Mouse (Mus musculus) liver, embryonic 16.5 days (tissue): ENCODE results near the gene Mex3a. TPM values are rescaled to one million over a fixed set of nuclear protein-coding genes. Genes with fewer than 3 reads are reported as not detected.
"Not testable (repeated sequence)": the region's sequence is repeated elsewhere in the genome, so short reads cannot be mapped to it uniquely, and the experiment has no call there.

Experiments used
- ATAC-seq: fragments of 200-750 bp; cut with Nextera tagmentation; 2 replicates; pipeline ENCODE4 v1.8.0; 2017; ENCODE audit warnings: low read depth, mild to moderate bottlenecking, moderate number of reproducible peaks, moderate library complexity
- H3K27ac ChIP-seq: fragments of 300-500 bp; sonication (generic); 2 replicates; pipeline ENCODE4 v1.5.1; 2014; ENCODE audit warnings: mild to moderate bottlenecking, low read length
- H3K27me3 ChIP-seq: fragments of 300-500 bp; sonication (generic); 2 replicates; pipeline ENCODE4 v1.6.1; 2014; ENCODE audit warnings: low read depth, low read length, mixed read lengths; ENCODE audit not compliant: control insufficient read depth, insufficient read depth
- H3K36me3 ChIP-seq: fragments of 300-500 bp; sonication (generic); 2 replicates; pipeline ENCODE4 v1.6.1; 2014; ENCODE audit warnings: mild to moderate bottlenecking; ENCODE audit not compliant: control insufficient read depth, insufficient read depth
- H3K4me1 ChIP-seq: fragments of 300-500 bp; sonication (generic); 2 replicates; pipeline ENCODE4 v1.6.1; 2014; ENCODE audit warnings: low read depth, low read length, mixed read lengths; ENCODE audit not compliant: control insufficient read depth
- H3K4me2 ChIP-seq: fragments of 300-500 bp; sonication (generic); 2 replicates; pipeline ENCODE4 v1.6.1; 2014; ENCODE audit warnings: low read depth, low read length, mixed read lengths
- H3K4me3 ChIP-seq: fragments of 300-500 bp; sonication (generic); 2 replicates; pipeline ENCODE4 v1.5.1; 2014; ENCODE audit warnings: low read depth, mild to moderate bottlenecking, low read length
- H3K9ac ChIP-seq: fragments of 300-500 bp; sonication (generic); 2 replicates; pipeline ENCODE4 v1.6.1; 2014; ENCODE audit warnings: low read depth, low read length
- H3K9me3 ChIP-seq: fragments of 300-500 bp; sonication (generic); replicated peaks from 2 replicates; pipeline ENCODE4 v1.6.1; 2016; ENCODE audit warnings: low read length; ENCODE audit not compliant: control insufficient read depth
- WGBS: fragments of 180-500 bp; shearing (Covaris S2); extraction: QIAGEN DNeasy Blood & Tissue Kit; methylation state at CpG from one replicate; pipeline ENCODE4 v1.1.7; 2014; ENCODE audit not compliant: insufficient replicate concordance; 5-methylcytosine and 5-hydroxymethylcytosine counted together
- polyA plus RNA-seq: library from polyadenylated mRNA; unstranded; fragments of >200 nt; fragmentation: Nextera tagmentation; extraction: Ambion mirVana; gene quantifications from 2 replicates; pipeline ENCODE4 v1.2.1, GENCODE M21; 2015

Gene Mex3a
- polyA plus RNA-seq, 1 experiment from 2014 or later: 0.44 TPM

GRCm38 (mm10) chr3:88571856-88572255 is 39.7 kb downstream of the Mex3a start:
- no peak overlapping the region for H3K4me2 ChIP-seq
- no peak overlapping the region for H3K4me3 ChIP-seq
- ATAC-seq: no peak
- peaks cover 15% of the 10 kb centered on the region; the same call in 1 of the 2 replicates for H3K4me1 ChIP-seq
- no peaks in the 10 kb centered on the region for H3K9me3 ChIP-seq
- H3K9ac ChIP-seq: no peak overlapping the region
- peaks cover 22% of the 10 kb centered on the region for H3K36me3 ChIP-seq
- WGBS: 63% methylated on average over 1 of the region's 1 CpGs
- H3K27me3 ChIP-seq: no peaks in the 10 kb centered on the region
- H3K27ac ChIP-seq: no peak overlapping the region

- Histone ChIP-seq H3K27ac (no peak overlapping the region), H3K4me1 (peaks cover 11% of the 10 kb centered on the region; the same call in 1 of the 2 replicates), H3K9me3 (no peaks in the 10 kb centered on the region), H3K9ac (no peak overlapping the region), H3K4me3 (no peak overlapping the region), H3K27me3 (no peaks in the 10 kb centered on the region), H3K36me3 (peaks cover 16% of the 10 kb centered on the region), H3K4me2 (no peak overlapping the region)
- ATAC-seq: no peak
- 75% methylated on average over 2 of the region's 2 CpGs for WGBS
Observed at GRCm38 (mm10) chr3:88572835-88573234, 40.6 kb downstream of the Mex3a start.

- H3K36me3 ChIP-seq: peaks cover 7% of the 10 kb centered on the region
- no peaks in the 10 kb centered on the region for H3K9me3 ChIP-seq
- H3K9ac ChIP-seq: no peak overlapping the region
- no peak overlapping the region for H3K4me3 ChIP-seq
- ATAC-seq: no peak
- 69% methylated on average over 2 of the region's 2 CpGs for WGBS
- no peak overlapping the region for H3K27ac ChIP-seq
- no peak overlapping the region for H3K4me2 ChIP-seq
- no peaks in the 10 kb centered on the region for H3K27me3 ChIP-seq
- peaks cover 7% of the 10 kb centered on the region for H3K4me1 ChIP-seq
Observed at GRCm38 (mm10) chr3:88573810-88574209, 41.6 kb downstream of the Mex3a start.

- Histone ChIP-seq H3K9me3 (no peaks in the 10 kb centered on the region), H3K9ac (no peak within 1 kb of the TSS), H3K4me2 (no peak within 1 kb of the TSS), H3K36me3 (no peaks in the 10 kb centered on the region), H3K4me1 (peaks cover 10% of the 10 kb centered on the region), H3K27ac (no peak within 1 kb of the TSS), H3K4me3 (no peak within 1 kb of the TSS), H3K27me3 (no peaks in the 10 kb centered on the region)
- ATAC-seq: no peak
- 68% methylated on average over 3 of the region's 3 CpGs for WGBS
Observed at GRCm38 (mm10) chr3:88575540-88575939, 43.3 kb downstream of the Mex3a start, which contains the start of gene Ssr2. TSS of gene Ssr2 (plus strand) at chr3:88575876.

GRCm38 (mm10) chr3:88577846-88578245 is 45.7 kb downstream of the Mex3a start:
- peaks cover 16% of the 10 kb centered on the region for H3K4me1 ChIP-seq
- WGBS: 76% methylated on average over 5 of the region's 5 CpGs
- not testable (repeated sequence) for H3K27me3 ChIP-seq, H3K27ac ChIP-seq, H3K36me3 ChIP-seq, H3K4me3 ChIP-seq, H3K9ac ChIP-seq, H3K9me3 ChIP-seq, H3K4me2 ChIP-seq, ATAC-seq

- H3K9ac ChIP-seq: peak overlapping the region; percentile 88
- WGBS: 40% methylated on average over 8 of the region's 8 CpGs
- no peaks in the 10 kb centered on the region for H3K9me3 ChIP-seq
- H3K4me2 ChIP-seq: peak overlapping the region; percentile 70
- peaks cover 16% of the 10 kb centered on the region for H3K4me1 ChIP-seq
- H3K4me3 ChIP-seq: peak overlapping the region; percentile 82
- no peaks in the 10 kb centered on the region for H3K27me3 ChIP-seq
- ATAC-seq: no peak
- H3K36me3 ChIP-seq: peaks cover 2% of the 10 kb centered on the region; the same call in 1 of the 2 replicates
- H3K27ac ChIP-seq: no peak overlapping the region
Observed at GRCm38 (mm10) chr3:88578498-88579424, 46.6 kb downstream of the Mex3a start.

- peaks cover 2% of the 10 kb centered on the region; the same call in 1 of the 2 replicates for H3K36me3 ChIP-seq
- H3K4me3 ChIP-seq: peak overlapping the region; percentile 82
- H3K4me1 ChIP-seq: peaks cover 16% of the 10 kb centered on the region
- peak overlapping the region; percentile 88 for H3K9ac ChIP-seq
- peak overlapping the region; percentile 72 for H3K27ac ChIP-seq
- under 1% methylated on average over 34 of the region's 34 CpGs for WGBS
- ATAC-seq: peak; percentile 88
- no peaks in the 10 kb centered on the region for H3K9me3 ChIP-seq
- H3K27me3 ChIP-seq: no peaks in the 10 kb centered on the region
- peak overlapping the region; percentile 70 for H3K4me2 ChIP-seq
Observed at GRCm38 (mm10) chr3:88579454-88580117, 47.4 kb downstream of the Mex3a start.

GRCm38 (mm10) chr3:88585769-88586168 is 53.6 kb downstream of the Mex3a start:
- 83% methylated on average over 6 of the region's 6 CpGs for WGBS
- Histone ChIP-seq H3K9me3 (no peaks in the 10 kb centered on the region), H3K27ac (no peak overlapping the region), H3K4me3 (no peak overlapping the region), H3K9ac (no peak overlapping the region), H3K36me3 (peaks cover 24% of the 10 kb centered on the region), H3K4me1 (peaks cover 4% of the 10 kb centered on the region), H3K27me3 (no peaks in the 10 kb centered on the region), H3K4me2 (no peak overlapping the region)
- ATAC-seq: no peak

- Histone ChIP-seq H3K36me3 (peaks cover 24% of the 10 kb centered on the region), H3K4me1 (peaks cover under 1% of the 10 kb centered on the region; the same call in 1 of the 2 replicates), H3K9me3 (no peaks in the 10 kb centered on the region), H3K9ac (no peak overlapping the region), H3K27me3 (no peaks in the 10 kb centered on the region), H3K27ac (no peak overlapping the region), H3K4me3 (no peak overlapping the region), H3K4me2 (no peak overlapping the region)
- no peak for ATAC-seq
- WGBS: 79% methylated on average over 5 of the region's 5 CpGs
Observed at GRCm38 (mm10) chr3:88586640-88587039, 54.4 kb downstream of the Mex3a start.
